Mouse (Mus musculus): ENCODE measurements around the gene Fkbp11. TPM values are rescaled to one million over a fixed set of nuclear protein-coding genes. Genes with fewer than 3 reads are reported as not detected.
A peak's percentile ranks its signal among the peaks of the same experiment; 100 is the strongest.

The Fkbp11 gene
- polyA plus RNA-seq, 1 experiment from 2014 or later, result 18.9 TPM

DNA sequence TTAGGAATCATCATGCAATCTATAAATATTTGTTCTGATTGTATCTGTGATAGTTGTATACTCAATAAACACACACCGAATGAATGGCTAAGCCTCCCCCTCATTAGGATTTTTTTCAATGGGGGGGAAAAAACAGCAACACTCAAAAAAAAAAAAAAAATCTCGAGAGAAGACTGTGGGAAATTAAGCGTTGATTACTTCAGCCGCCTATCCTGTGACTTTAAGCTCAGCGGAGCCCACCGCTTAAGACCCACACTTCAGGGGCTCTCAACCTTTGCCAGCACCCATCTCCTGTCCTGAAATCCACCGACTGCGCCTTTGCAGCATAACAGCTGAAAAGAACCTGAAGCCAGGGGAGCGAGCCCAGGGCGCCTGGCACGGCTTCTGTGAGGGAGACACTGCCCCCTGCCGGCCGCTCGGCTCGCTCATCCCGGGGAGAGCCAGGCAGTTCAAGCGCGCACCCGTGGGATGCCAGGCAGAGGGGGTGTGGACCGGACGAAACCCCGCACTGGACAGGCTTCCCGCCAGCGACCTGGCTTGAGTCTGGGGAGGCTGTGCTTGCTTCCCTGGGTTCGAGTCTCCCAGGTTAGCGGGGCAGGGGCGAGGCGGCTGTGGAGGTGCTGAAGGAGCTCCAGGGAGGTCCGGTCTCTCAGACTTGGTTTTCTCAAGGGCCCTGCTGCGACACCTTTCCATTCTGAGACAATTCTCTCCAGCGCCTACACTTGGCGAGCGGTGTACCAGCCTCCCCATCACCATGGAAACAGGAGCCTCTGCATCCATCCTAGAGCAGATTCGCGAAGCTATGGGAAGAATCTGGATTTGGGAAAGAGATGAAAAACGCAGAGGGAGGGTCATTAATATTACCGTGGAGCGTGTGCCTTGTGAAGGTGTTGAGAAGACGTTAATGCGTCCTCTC, 28.6 kb downstream of the Fkbp11 start:
- no peak overlapping the region for H3K27ac ChIP-seq (replicated peaks; ENCODE audit: low read depth, low read length)
- peaks cover 13% of the 10 kb centered on the region for H3K27me3 ChIP-seq (ENCODE audit: control insufficient read depth, insufficient read depth, low read length)
- peak overlapping the region; percentile 24 for H3K4me3 ChIP-seq (ENCODE audit: low read depth, low read length)
- ATAC-seq (replicated peaks; ENCODE audit: insufficient number of reproducible peaks, low FRiP score, low TSS enrichment, low read depth), result peak; percentile 51
- 0 out of 2 replicates have a peak overlapping the region, but pooled peaks have one; percentile 22 for H3K9ac ChIP-seq (replicated peaks; ENCODE audit: low read length)
- H3K9me3 ChIP-seq (replicated peaks; ENCODE audit: control insufficient read depth, low read length), result no peaks in the 10 kb centered on the region
- H3K4me1 ChIP-seq (ENCODE audit: control insufficient read depth, insufficient read depth, low read length), result no peaks in the 10 kb centered on the region
- H3K36me3 ChIP-seq (replicated peaks; ENCODE audit: control insufficient read depth, insufficient read depth, low read depth, low read length), result no peaks in the 10 kb centered on the region
- peak overlapping the region; percentile 71 for H3K4me2 ChIP-seq (ENCODE audit: low read depth, low read length)
- WGBS, result 5% methylated on average over 40 of the region's 40 CpGs
- peak; percentile 90 for DNase-seq (ENCODE audit: low spot score)

DNA sequence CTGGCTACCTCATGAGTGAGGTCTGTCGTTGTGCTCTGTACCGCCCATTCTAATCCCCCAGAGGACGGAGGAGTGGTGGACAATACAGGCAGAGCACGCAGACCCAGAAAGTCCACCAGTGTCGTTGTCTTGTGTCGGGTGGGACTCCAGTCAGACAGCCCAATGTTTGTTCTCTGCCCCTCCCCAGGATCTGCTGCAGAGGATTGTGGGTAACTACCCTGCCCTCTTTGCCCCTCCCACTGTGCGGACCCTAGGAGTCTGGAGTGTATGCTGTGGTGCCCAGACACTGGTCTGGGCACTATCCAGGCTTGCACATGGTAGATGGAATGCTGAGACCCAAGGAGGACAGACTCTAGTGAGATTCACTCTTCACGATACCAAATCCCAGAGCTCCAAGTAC, 31.8 kb downstream of the Fkbp11 start:
- Histone ChIP-seq H3K27me3 (ENCODE audit: control insufficient read depth, insufficient read depth, low read length) (peaks cover 11% of the 10 kb centered on the region), H3K9me3 (replicated peaks; ENCODE audit: control insufficient read depth, low read length) (no peaks in the 10 kb centered on the region), H3K36me3 (replicated peaks; ENCODE audit: control insufficient read depth, insufficient read depth, low read depth, low read length) (no peaks in the 10 kb centered on the region), H3K4me1 (ENCODE audit: control insufficient read depth, insufficient read depth, low read length) (peaks cover 3% of the 10 kb centered on the region; the same call in 1 of the 2 replicates), H3K4me2 (ENCODE audit: low read depth, low read length) (no peak overlapping the region), H3K27ac (replicated peaks; ENCODE audit: low read depth, low read length) (no peak overlapping the region), H3K9ac (replicated peaks; ENCODE audit: low read length) (no peak overlapping the region), H3K4me3 (ENCODE audit: low read depth, low read length) (no peak overlapping the region)
- DNase-seq (ENCODE audit: low spot score) (no peak), ATAC-seq (replicated peaks; ENCODE audit: insufficient number of reproducible peaks, low FRiP score, low TSS enrichment, low read depth) (no peak)
- 60% methylated on average over 8 of the region's 8 CpGs for WGBS

DNA sequence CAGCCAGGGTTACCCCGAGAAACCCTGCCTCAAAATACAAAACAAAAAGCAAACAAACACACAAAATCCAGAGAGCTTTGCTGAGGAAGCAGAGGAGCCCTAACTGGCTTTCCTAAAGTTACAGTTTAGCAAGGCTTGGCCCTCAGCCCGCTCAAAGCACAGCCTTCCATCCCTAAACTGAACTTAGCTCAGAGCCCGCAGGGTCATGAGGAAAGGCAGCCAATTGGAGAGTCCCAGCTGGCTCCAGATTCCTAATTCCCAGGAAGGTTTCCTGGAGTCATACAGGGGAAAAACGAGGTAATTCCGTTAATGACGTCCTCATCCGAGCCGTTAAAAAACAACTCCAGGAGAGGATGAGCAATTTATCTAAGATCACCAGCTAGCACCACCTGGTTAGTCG, 32.3 kb downstream of the Fkbp11 start:
- Histone ChIP-seq H3K27ac (replicated peaks; ENCODE audit: low read depth, low read length) (no peak overlapping the region), H3K27me3 (ENCODE audit: control insufficient read depth, insufficient read depth, low read length) (peaks cover 11% of the 10 kb centered on the region), H3K36me3 (replicated peaks; ENCODE audit: control insufficient read depth, insufficient read depth, low read depth, low read length) (no peaks in the 10 kb centered on the region), H3K9ac (replicated peaks; ENCODE audit: low read length) (no peak overlapping the region), H3K9me3 (replicated peaks; ENCODE audit: control insufficient read depth, low read length) (no peaks in the 10 kb centered on the region), H3K4me2 (ENCODE audit: low read depth, low read length) (no peak overlapping the region), H3K4me1 (ENCODE audit: control insufficient read depth, insufficient read depth, low read length) (peaks cover 3% of the 10 kb centered on the region; the same call in 1 of the 2 replicates), H3K4me3 (ENCODE audit: low read depth, low read length) (no peak overlapping the region)
- ATAC-seq (replicated peaks; ENCODE audit: insufficient number of reproducible peaks, low FRiP score, low TSS enrichment, low read depth), result no peak
- 51% methylated on average over 9 of the region's 9 CpGs for WGBS
- DNase-seq (ENCODE audit: low spot score), result no peak

DNA sequence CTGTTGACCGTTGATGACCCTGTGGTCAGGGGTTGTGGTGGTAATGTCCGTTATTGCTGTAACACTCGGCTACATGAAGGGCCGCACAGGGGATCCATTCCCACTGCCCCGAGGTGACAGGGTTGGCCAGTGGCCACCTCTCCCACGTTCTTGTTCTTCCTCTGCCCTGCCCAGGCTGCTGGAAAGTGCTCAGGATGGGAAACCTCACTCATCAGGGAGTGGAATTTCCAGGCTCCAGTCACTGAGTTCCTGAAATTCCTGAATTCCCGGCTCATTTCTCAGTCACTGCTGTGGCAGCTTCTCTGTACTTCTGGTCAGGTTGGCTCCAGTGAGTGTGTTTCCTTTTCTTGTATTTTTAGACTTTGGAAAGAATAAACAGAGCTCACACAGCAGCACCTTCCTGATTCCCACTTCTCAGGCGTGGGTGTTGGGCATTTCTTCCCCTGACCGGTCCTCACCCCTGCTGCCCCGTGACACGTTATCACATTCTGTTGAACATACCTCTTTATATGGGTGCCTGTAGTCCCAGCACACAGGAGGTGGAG, 35.8 kb downstream of the Fkbp11 start:
- 36% methylated on average over 11 of the region's 11 CpGs for WGBS
- no peaks in the 10 kb centered on the region for H3K27me3 ChIP-seq (ENCODE audit: control insufficient read depth, insufficient read depth, low read length)
- no peak for ATAC-seq (replicated peaks; ENCODE audit: insufficient number of reproducible peaks, low FRiP score, low TSS enrichment, low read depth)
- H3K9me3 ChIP-seq (replicated peaks; ENCODE audit: control insufficient read depth, low read length), result no peaks in the 10 kb centered on the region
- H3K4me2 ChIP-seq (ENCODE audit: low read depth, low read length), result no peak overlapping the region
- no peak overlapping the region for H3K9ac ChIP-seq (replicated peaks; ENCODE audit: low read length)
- no peaks in the 10 kb centered on the region for H3K36me3 ChIP-seq (replicated peaks; ENCODE audit: control insufficient read depth, insufficient read depth, low read depth, low read length)
- no peak overlapping the region for H3K4me3 ChIP-seq (ENCODE audit: low read depth, low read length)
- DNase-seq (ENCODE audit: low spot score), result peak; percentile 45
- H3K4me1 ChIP-seq (ENCODE audit: control insufficient read depth, insufficient read depth, low read length), result peaks cover 3% of the 10 kb centered on the region; the same call in 1 of the 2 replicates
- H3K27ac ChIP-seq (replicated peaks; ENCODE audit: low read depth, low read length), result no peak overlapping the region

DNA sequence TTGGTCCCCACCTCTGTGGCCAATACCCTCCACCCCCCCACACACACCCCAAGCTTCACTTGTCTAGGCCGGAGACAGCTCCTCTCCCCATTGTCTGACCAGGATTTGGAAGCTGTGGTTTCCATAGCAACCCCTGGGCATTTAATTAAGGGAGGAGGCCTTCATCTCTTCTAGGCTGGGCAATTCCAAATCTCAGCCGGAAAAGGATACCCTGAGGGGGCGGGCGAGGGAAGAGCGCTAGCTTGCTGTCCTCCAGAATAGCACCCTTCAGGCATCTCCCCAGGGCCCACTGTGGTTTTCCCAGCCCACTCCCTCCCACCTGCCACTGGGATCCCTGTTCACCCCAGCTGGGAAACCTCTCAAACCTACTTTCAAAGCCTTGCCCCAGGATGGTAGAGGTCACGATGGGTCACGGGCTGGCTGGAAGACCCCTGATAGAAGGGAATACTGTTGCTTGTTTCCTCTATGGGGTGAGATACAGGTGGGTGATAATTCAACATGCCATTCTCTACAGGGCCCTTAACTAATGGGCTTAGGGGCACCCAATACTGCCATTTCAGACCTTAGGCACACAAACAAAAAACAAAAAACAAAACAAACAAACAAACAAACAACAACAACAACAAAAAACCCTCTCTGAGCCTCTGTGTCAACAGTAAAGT, 36.4 kb downstream of the Fkbp11 start:
- H3K4me3 ChIP-seq (ENCODE audit: low read depth, low read length), result no peak overlapping the region
- 7% methylated on average over 7 of the region's 7 CpGs for WGBS

DNA sequence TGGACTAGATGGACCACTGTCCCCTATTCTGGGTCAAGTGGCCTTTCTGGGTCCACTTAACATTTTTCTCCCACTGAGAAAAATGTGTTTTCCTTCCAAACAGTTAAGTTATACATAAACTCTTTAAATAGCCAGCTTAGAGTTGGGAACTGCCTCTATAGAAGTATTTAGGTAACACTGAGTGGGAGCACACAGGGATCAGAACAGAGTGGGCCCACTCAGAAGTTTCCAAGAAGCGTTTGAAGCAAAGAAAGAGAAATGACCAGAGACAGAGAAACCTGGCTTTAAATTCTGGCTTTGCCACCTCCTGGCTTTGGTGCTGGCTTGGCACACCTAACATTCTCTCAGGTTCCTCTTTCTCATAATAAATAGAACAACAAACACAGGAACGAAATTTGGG, 38.3 kb downstream of the Fkbp11 start:
- Histone ChIP-seq H3K9ac (replicated peaks; ENCODE audit: low read length) (no peak overlapping the region), H3K27ac (replicated peaks; ENCODE audit: low read depth, low read length) (no peak overlapping the region), H3K4me2 (ENCODE audit: low read depth, low read length) (no peak overlapping the region), H3K9me3 (replicated peaks; ENCODE audit: control insufficient read depth, low read length) (no peaks in the 10 kb centered on the region), H3K36me3 (replicated peaks; ENCODE audit: control insufficient read depth, insufficient read depth, low read depth, low read length) (no peaks in the 10 kb centered on the region), H3K27me3 (ENCODE audit: control insufficient read depth, insufficient read depth, low read length) (no peaks in the 10 kb centered on the region), H3K4me3 (ENCODE audit: low read depth, low read length) (no peak overlapping the region), H3K4me1 (ENCODE audit: control insufficient read depth, insufficient read depth, low read length) (peaks cover 3% of the 10 kb centered on the region; the same call in 1 of the 2 replicates)
- no peak for ATAC-seq (replicated peaks; ENCODE audit: insufficient number of reproducible peaks, low FRiP score, low TSS enrichment, low read depth)
- WGBS, result 82% methylated on average over 2 of the region's 2 CpGs
- DNase-seq (ENCODE audit: low spot score), result no peak

More for the DNA sequence above, 36.4 kb downstream of the Fkbp11 start:
- H3K4me1 ChIP-seq (ENCODE audit: control insufficient read depth, insufficient read depth, low read length), result peaks cover 3% of the 10 kb centered on the region; the same call in 1 of the 2 replicates
- H3K9me3 ChIP-seq (replicated peaks; ENCODE audit: control insufficient read depth, low read length), result no peaks in the 10 kb centered on the region
- no peak overlapping the region for H3K4me2 ChIP-seq (ENCODE audit: low read depth, low read length)
- no peak overlapping the region for H3K9ac ChIP-seq (replicated peaks; ENCODE audit: low read length)
- DNase-seq (ENCODE audit: low spot score) (peak; percentile 57), ATAC-seq (replicated peaks; ENCODE audit: insufficient number of reproducible peaks, low FRiP score, low TSS enrichment, low read depth) (no peak; the same call in 1 of the 2 replicates)
- H3K27ac ChIP-seq (replicated peaks; ENCODE audit: low read depth, low read length), result no peak overlapping the region
- H3K36me3 ChIP-seq (replicated peaks; ENCODE audit: control insufficient read depth, insufficient read depth, low read depth, low read length), result no peaks in the 10 kb centered on the region
- H3K27me3 ChIP-seq (ENCODE audit: control insufficient read depth, insufficient read depth, low read length), result no peaks in the 10 kb centered on the region

DNA sequence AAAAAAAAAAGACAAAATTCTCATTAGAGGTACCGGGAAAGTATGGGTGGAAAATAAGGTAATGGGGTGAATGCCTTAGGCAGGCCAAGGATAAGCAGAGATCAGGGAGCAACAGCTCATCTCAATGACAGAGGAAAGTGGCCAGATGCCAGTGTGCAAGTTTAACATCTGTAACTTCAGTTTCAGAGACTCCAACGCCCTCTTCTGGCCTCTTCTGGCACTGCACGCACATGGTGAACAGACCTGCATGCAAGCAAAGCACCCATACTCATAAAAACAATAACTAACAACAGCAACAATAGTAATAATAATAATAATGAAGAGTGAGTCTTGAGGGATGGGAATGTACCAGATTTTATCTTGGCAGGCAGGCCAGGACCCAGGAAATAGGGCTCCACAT, 42.1 kb downstream of the Fkbp11 start:
- Histone ChIP-seq H3K9ac (replicated peaks; ENCODE audit: low read length) (no peak overlapping the region), H3K4me3 (ENCODE audit: low read depth, low read length) (no peak overlapping the region), H3K27ac (replicated peaks; ENCODE audit: low read depth, low read length) (no peak overlapping the region), H3K36me3 (replicated peaks; ENCODE audit: control insufficient read depth, insufficient read depth, low read depth, low read length) (no peaks in the 10 kb centered on the region), H3K4me2 (ENCODE audit: low read depth, low read length) (no peak overlapping the region), H3K4me1 (ENCODE audit: control insufficient read depth, insufficient read depth, low read length) (no peaks in the 10 kb centered on the region), H3K9me3 (replicated peaks; ENCODE audit: control insufficient read depth, low read length) (no peaks in the 10 kb centered on the region), H3K27me3 (ENCODE audit: control insufficient read depth, insufficient read depth, low read length) (no peaks in the 10 kb centered on the region)
- no peak for ATAC-seq (replicated peaks; ENCODE audit: insufficient number of reproducible peaks, low FRiP score, low TSS enrichment, low read depth)
- WGBS, result 68% methylated on average over 3 of the region's 3 CpGs
- DNase-seq (ENCODE audit: low spot score), result no peak

Data from embryonic facial prominence, embryonic 11.5 days (tissue).